Mouse (Mus musculus): ENCODE data around the gene Cux2. TPM values are rescaled to one million over a fixed set of nuclear protein-coding genes. Genes with fewer than 3 reads are reported as not detected.

Cux2 gene
- polyA plus RNA-seq, 1 experiment from 2014 or later, result 1.6 TPM

- DNase-seq (ENCODE audit: low read depth, low spot score) (no peak), ATAC-seq (no peak)
- TF ChIP-seq CTCF (IDR thresholded peaks at IDR 0.05), result no peak
- in situ Hi-C loops (cut with MboI; ENCODE audit: low pct_unique_long_range_greater_than_20kb), result loop anchor here (5.0 to 10.0 kb wide), 2 partner anchors 216 to 353 kb away; no protein-coding TSS in a partner anchor
- POLR2A ChIA-PET, result no interaction called here
- no peaks in the 10 kb centered on the region for H3K27me3 ChIP-seq
- CTCF ChIA-PET, result interaction anchor here (0.6 to 1.6 kb wide), 7 partner anchors 9 to 1036 kb away, joined by 3 to 7 read pairs (median 4); no protein-coding TSS in a partner anchor
These were observed 178.3 kb downstream of the Cux2 start for GRCm38 (mm10) chr5:121871515-121872030.

GRCm38 (mm10) chr5:121870832-121871231 is 179.1 kb downstream of the Cux2 start:
- no peak for ATAC-seq
- CTCF ChIA-PET, result interaction anchor here (1.3 to 1.6 kb wide), 2 partner anchors 189 to 219 kb away, joined by 4 to 5 read pairs; no protein-coding TSS in a partner anchor
- POLR2A ChIA-PET, result no interaction called here
- no peak for DNase-seq (ENCODE audit: low read depth, low spot score)
- TF ChIP-seq CTCF (IDR thresholded peaks at IDR 0.05), result no peak
- no peaks in the 10 kb centered on the region for H3K27me3 ChIP-seq
- in situ Hi-C loops (cut with MboI; ENCODE audit: low pct_unique_long_range_greater_than_20kb), result loop anchor here (5.0 to 10.0 kb wide), 2 partner anchors 216 to 354 kb away; no protein-coding TSS in a partner anchor

DNA sequence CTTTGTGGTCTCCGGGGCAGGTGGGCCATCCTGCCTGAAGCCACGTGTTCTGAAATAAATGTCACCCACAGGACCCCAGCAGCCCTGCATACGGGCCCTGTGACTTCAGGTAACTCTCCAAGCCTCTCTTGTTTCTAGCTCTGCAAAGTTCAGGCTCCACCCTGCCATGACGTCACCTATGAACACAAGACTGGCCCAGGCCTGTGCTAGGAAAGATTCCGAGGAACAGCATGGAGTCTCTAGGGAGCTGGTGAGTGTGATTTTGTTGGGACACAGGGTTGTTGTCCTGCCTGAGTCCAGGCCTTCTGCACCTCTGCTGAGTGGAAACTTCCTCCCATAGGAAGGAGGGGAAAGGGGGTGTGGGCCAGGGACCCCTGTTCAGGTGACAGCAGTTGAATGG is 181.9 kb downstream of the Cux2 start:
- ChIA-PET CTCF (no interaction called here), POLR2A (interaction anchor here (0.5 kb wide), 1 partner anchor 12 kb away, joined by 3 read pairs; no protein-coding TSS in a partner anchor)
- no peak for TF ChIP-seq CTCF (IDR thresholded peaks at IDR 0.05)
- in situ Hi-C loops (cut with MboI; ENCODE audit: low pct_unique_long_range_greater_than_20kb), result no loop called here
- no peaks in the 10 kb centered on the region for H3K27me3 ChIP-seq
- ATAC-seq (no peak), DNase-seq (ENCODE audit: low read depth, low spot score) (no peak)

DNA sequence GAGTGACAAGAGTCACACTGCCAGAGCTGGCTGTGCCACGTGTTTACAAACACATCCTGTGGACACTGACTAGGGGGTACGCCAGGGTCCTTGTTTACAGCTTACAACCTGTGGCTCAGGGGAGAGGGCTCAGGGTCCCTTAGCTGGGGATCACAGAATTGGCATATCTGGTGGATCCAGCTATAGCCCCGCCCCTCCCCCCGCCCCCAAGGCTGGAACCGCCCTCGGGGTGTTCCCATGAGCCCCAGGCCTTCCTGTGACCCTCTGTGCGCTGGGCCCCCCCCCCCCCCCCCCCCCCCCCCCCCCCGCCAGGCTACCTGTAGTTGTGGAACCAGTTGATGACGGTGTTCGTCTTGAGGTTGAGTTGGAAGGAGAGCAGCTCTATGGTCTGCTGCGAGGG is 185.6 kb downstream of the Cux2 start:
- in situ Hi-C loops (cut with MboI; ENCODE audit: low pct_unique_long_range_greater_than_20kb), result no loop called here
- POLR2A ChIA-PET, result interaction anchor here (0.6 kb wide), 1 partner anchor 26 kb away, joined by 3 read pairs; no protein-coding TSS in a partner anchor
- CTCF ChIA-PET, result no interaction called here
- ATAC-seq (no peak), DNase-seq (ENCODE audit: low read depth, low spot score) (no peak)
- H3K27me3 ChIP-seq, result no peaks in the 10 kb centered on the region
- TF ChIP-seq CTCF (IDR thresholded peaks at IDR 0.05), result no peak

DNA sequence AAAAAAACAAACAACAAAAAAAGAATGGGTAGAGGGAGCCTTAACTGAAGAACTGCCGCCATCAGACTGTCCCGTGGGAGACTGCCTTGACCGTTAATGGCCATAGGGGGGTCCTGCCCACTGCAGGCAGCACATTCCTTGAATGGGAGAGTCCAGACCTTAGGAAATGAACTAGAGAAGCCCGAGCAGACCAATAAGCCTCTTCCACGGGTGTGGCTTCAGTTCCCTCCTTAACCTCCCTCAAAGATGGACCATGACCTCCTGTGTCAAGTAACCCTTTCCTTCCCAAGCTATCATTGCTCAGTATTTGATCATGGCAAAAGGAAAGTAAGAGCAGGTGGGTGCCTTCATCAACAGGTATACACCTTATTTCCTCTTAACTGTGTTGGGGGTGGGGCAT is 187.9 kb downstream of the Cux2 start:
- in situ Hi-C loops (cut with MboI; ENCODE audit: low pct_unique_long_range_greater_than_20kb), result no loop called here
- ATAC-seq (no peak), DNase-seq (ENCODE audit: low read depth, low spot score) (no peak)
- H3K27me3 ChIP-seq, result no peaks in the 10 kb centered on the region
- ChIA-PET POLR2A (no interaction called here), CTCF (interaction anchor here (1.4 to 1.6 kb wide), 2 partner anchors 10 to 11 kb away, joined by 3 read pairs; no protein-coding TSS in a partner anchor)
- no peak for TF ChIP-seq CTCF (IDR thresholded peaks at IDR 0.05)

GRCm38 (mm10) chr5:121858427-121858826 is 191.5 kb downstream of the Cux2 start:
- DNase-seq (ENCODE audit: low read depth, low spot score) (no peak), ATAC-seq (no peak)
- in situ Hi-C loops (cut with MboI; ENCODE audit: low pct_unique_long_range_greater_than_20kb), result no loop called here
- H3K27me3 ChIP-seq, result no peaks in the 10 kb centered on the region
- no peak for TF ChIP-seq CTCF (IDR thresholded peaks at IDR 0.05)
- ChIA-PET POLR2A (no interaction called here), CTCF (no interaction called here)

GRCm38 (mm10) chr5:121856740-121857139 is 193.2 kb downstream of the Cux2 start:
- ATAC-seq (no peak), DNase-seq (ENCODE audit: low read depth, low spot score) (no peak)
- no peaks in the 10 kb centered on the region for H3K27me3 ChIP-seq
- POLR2A ChIA-PET, result no interaction called here
- CTCF ChIA-PET, result no interaction called here
- in situ Hi-C loops (cut with MboI; ENCODE audit: low pct_unique_long_range_greater_than_20kb), result no loop called here
- no peak for TF ChIP-seq CTCF (IDR thresholded peaks at IDR 0.05)

- no peaks in the 10 kb centered on the region for H3K27me3 ChIP-seq
- DNase-seq (ENCODE audit: low read depth, low spot score) (no peak), ATAC-seq (no peak)
- in situ Hi-C loops (cut with MboI; ENCODE audit: low pct_unique_long_range_greater_than_20kb), result no loop called here
- CTCF ChIA-PET, result no interaction called here
- TF ChIP-seq CTCF (IDR thresholded peaks at IDR 0.05), result no peak
- POLR2A ChIA-PET, result no interaction called here
These were observed 195.1 kb downstream of the Cux2 start for GRCm38 (mm10) chr5:121854768-121855167.

DNA sequence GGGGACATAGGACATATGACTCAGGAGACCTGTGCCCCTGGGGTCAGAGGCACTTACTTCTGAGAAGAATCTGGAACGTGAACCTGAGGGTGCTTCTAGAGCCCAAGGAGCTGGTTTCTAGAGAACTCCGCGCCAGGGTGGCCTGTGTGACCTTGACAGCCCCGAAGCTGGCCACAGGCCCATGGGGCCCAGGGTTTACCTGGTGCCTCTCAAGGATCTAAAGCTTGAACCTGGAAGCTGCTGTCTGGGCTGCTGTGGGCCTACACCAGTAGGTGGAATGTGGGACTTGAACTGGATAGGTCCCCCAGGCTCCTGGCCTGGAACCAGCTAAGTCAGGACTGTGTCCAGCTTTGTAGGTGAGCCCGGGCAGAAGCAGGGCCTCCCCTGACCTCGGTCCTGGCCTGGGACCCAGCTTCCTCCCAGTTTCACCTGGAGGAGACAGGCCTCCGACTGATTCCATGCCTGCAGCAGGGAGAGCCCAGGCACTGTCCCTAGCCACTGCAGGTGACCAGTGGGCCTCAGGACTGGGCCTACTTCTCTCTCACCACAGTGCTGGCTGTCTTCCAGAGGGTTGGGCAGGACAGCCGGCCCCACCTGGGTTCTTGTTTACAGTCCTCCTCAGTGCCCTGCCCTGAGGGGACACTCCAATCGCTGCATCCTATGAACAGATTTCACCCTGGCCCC is 196.4 kb downstream of the Cux2 start:
- H3K27me3 ChIP-seq, result no peaks in the 10 kb centered on the region
- no peak for DNase-seq (ENCODE audit: low read depth, low spot score)
- no peak for ATAC-seq
- ChIA-PET CTCF (no interaction called here), POLR2A (interaction anchor here (0.6 kb wide), 1 partner anchor 19 kb away, joined by 3 read pairs; no protein-coding TSS in a partner anchor)
- in situ Hi-C loops (cut with MboI; ENCODE audit: low pct_unique_long_range_greater_than_20kb), result no loop called here
- no peak for TF ChIP-seq CTCF (IDR thresholded peaks at IDR 0.05)

- ChIA-PET CTCF (interaction anchor here (1.0 to 1.6 kb wide), 4 partner anchors 22 to 65 kb away, joined by 3 to 7 read pairs (median 4); no protein-coding TSS in a partner anchor), POLR2A (interaction anchor here (0.6 kb wide), 1 partner anchor 216 kb away, joined by 4 read pairs; no protein-coding TSS in a partner anchor)
- no peak for ATAC-seq
These were observed 200.2 kb downstream of the Cux2 start for GRCm38 (mm10) chr5:121849478-121850349.

More at GRCm38 (mm10) chr5:121849478-121850349, 200.2 kb downstream of the Cux2 start:
- TF ChIP-seq CTCF (IDR thresholded peaks at IDR 0.05), result no peak
- no peaks in the 10 kb centered on the region for H3K27me3 ChIP-seq
- no peak for DNase-seq (ENCODE audit: low read depth, low spot score)
- in situ Hi-C loops (cut with MboI; ENCODE audit: low pct_unique_long_range_greater_than_20kb), result loop anchor here (5.0 kb wide), 1 partner anchor 37 kb away; no protein-coding TSS in a partner anchor
